Mouse (Mus musculus) CH12.LX (cell line): ENCODE measurements around the gene Gm20388. TPM values are rescaled to one million over a fixed set of nuclear protein-coding genes. Genes with fewer than 3 reads are reported as not detected.

ENCODE experiments used
- DNase-seq: peaks from one replicate; pipeline ENCODE4 v3.0.0-alpha.2; 2013; ENCODE audit errors: extremely low read depth
- H3K27ac ChIP-seq: 2 replicates; pipeline ENCODE4 v1.5.1; 2012; ENCODE audit warnings: low read depth, mild to moderate bottlenecking, control low read depth, moderate library complexity; ENCODE audit not compliant: insufficient read depth
- H3K27me3 ChIP-seq: replicated peaks from 2 replicates; pipeline ENCODE3; 2012; ENCODE audit warnings: inconsistent platforms
- H3K36me3 ChIP-seq, 2 experiments: replicated peaks in 1 of 2; 2 replicates each; pipeline versions ENCODE3 to v1.6.1; 2012; ENCODE audit warnings: inconsistent platforms in 1 of 2, low read length in 1 of 2, mild to moderate bottlenecking in 1 of 2, mixed read lengths in 1 of 2, moderate library complexity in 1 of 2; ENCODE audit not compliant: control insufficient read depth in 1 of 2, insufficient read depth in 1 of 2
- H3K4me1 ChIP-seq, 2 experiments: 2 replicates each; pipeline ENCODE4 v1.6.1; 2012; ENCODE audit warnings: inconsistent platforms in 1 of 2, moderate library complexity in 1 of 2; ENCODE audit not compliant: insufficient read depth in 2 of 2, control insufficient read depth in 1 of 2
- H3K4me2 ChIP-seq: 2 replicates; pipeline ENCODE4 v1.6.1; 2012; ENCODE audit warnings: low read depth, mild to moderate bottlenecking, control low read depth; ENCODE audit not compliant: poor library complexity, insufficient read depth, severe bottlenecking
- H3K4me3 ChIP-seq, 3 experiments: fragments of 150-350 bp in 1 of 3; sonication (generic) in 1 of 3; replicated peaks in 1 of 3; 2 replicates each; pipeline versions ENCODE3 to v1.5.1; 2011 to 2012; ENCODE audit warnings: low read depth in 2 of 3, low read length in 2 of 3, mild to moderate bottlenecking in 2 of 3, moderate library complexity in 2 of 3, control low read depth in 1 of 3, improper control_type of control experiment in 1 of 3, inconsistent platforms in 1 of 3, mixed read lengths in 1 of 3; ENCODE audit not compliant: poor library complexity in 1 of 3
- H3K79me2 ChIP-seq: replicated peaks from 2 replicates; pipeline ENCODE4 v1.6.1; 2012; ENCODE audit warnings: mild to moderate bottlenecking, moderate library complexity; ENCODE audit not compliant: control insufficient read depth, poor library complexity, insufficient read depth, severe bottlenecking; ENCODE audit errors: extremely low read depth
- H3K9ac ChIP-seq: 2 replicates; pipeline ENCODE4 v1.6.1; 2012; ENCODE audit warnings: low read depth, mild to moderate bottlenecking, control low read depth, moderate library complexity; ENCODE audit not compliant: insufficient read depth
- H3K9me3 ChIP-seq: replicated peaks from 2 replicates; pipeline ENCODE3; 2012; ENCODE audit warnings: low read length, inconsistent platforms, mixed read lengths
- CHD2 ChIP-seq: IDR thresholded peaks from 2 replicates; pipeline ENCODE4 v1.6.1; 2011; ENCODE audit warnings: low read length, improper control_type of control experiment
- CTCF ChIP-seq, 2 experiments: IDR thresholded peaks in 1 of 2; conservative IDR thresholded peaks in 1 of 2; 2 replicates each; pipeline ENCODE4 v1.5.1; 2011 to 2012; ENCODE audit warnings: low read depth in 2 of 2, low read length in 2 of 2, improper control_type of control experiment in 1 of 2, inconsistent platforms in 1 of 2, mild to moderate bottlenecking in 1 of 2, moderate library complexity in 1 of 2
- E2F4 ChIP-seq: IDR thresholded peaks from 2 replicates; pipeline ENCODE4 v1.6.1; 2011; ENCODE audit warnings: low read depth, low read length, improper control_type of control experiment; ENCODE audit not compliant: insufficient replicate concordance
- ELF1 ChIP-seq: IDR thresholded peaks from 2 replicates; pipeline ENCODE4 v1.6.1; 2014; ENCODE audit warnings: low read depth, mild to moderate bottlenecking, inconsistent platforms, low read length, improper control_type of control experiment
- EP300 ChIP-seq: IDR thresholded peaks from 2 replicates; pipeline ENCODE4 v1.6.1; 2011; ENCODE audit warnings: low read length, improper control_type of control experiment
- ETS1 ChIP-seq: conservative IDR thresholded peaks from 2 replicates; pipeline ENCODE4 v1.6.1; 2012; ENCODE audit warnings: low read depth, mild to moderate bottlenecking, inconsistent platforms, low read length, improper control_type of control experiment, moderate library complexity
- GABPA ChIP-seq: IDR thresholded peaks from 2 replicates; pipeline ENCODE4 v1.6.1; 2012; ENCODE audit warnings: low read depth, low read length, improper control_type of control experiment, inconsistent platforms; ENCODE audit not compliant: insufficient replicate concordance
- IRF4 ChIP-seq: IDR thresholded peaks from 2 replicates; pipeline ENCODE4 v1.6.1; 2014; ENCODE audit warnings: low read depth, mild to moderate bottlenecking, inconsistent platforms, low read length, improper control_type of control experiment
- JUND ChIP-seq: conservative IDR thresholded peaks from 2 replicates; pipeline ENCODE4 v1.6.1; 2011; ENCODE audit warnings: low read depth, low read length, improper control_type of control experiment
- KAT2A ChIP-seq: IDR thresholded peaks from 2 replicates; pipeline ENCODE4 v1.6.1; 2012; ENCODE audit warnings: low read length, improper control_type of control experiment, inconsistent platforms; ENCODE audit not compliant: insufficient replicate concordance
- MAFK ChIP-seq: IDR thresholded peaks from 2 replicates; pipeline ENCODE4 v1.6.1; 2011; ENCODE audit warnings: low read length, improper control_type of control experiment; ENCODE audit not compliant: insufficient replicate concordance
- MAX ChIP-seq: IDR thresholded peaks from 2 replicates; pipeline ENCODE4 v1.6.1; 2011; ENCODE audit warnings: low read length, improper control_type of control experiment
- NELFE ChIP-seq: IDR thresholded peaks from 2 replicates; pipeline ENCODE4 v1.6.1; 2011; ENCODE audit warnings: low read depth, low read length, improper control_type of control experiment
- NRF1 ChIP-seq: IDR thresholded peaks from 2 replicates; pipeline ENCODE4 v1.6.1; 2014; ENCODE audit warnings: low read depth, mild to moderate bottlenecking, inconsistent platforms, low read length, improper control_type of control experiment, moderate library complexity
- PAX5 ChIP-seq: IDR thresholded peaks from 2 replicates; pipeline ENCODE4 v1.6.1; 2012; ENCODE audit warnings: low read length, inconsistent platforms, mixed read lengths
- POLR2A ChIP-seq: IDR thresholded peaks from 2 replicates; pipeline ENCODE4 v1.6.1; 2011; ENCODE audit warnings: low read depth, mild to moderate bottlenecking, improper control_type of control experiment, low read length
- POLR2AphosphoS2 ChIP-seq: IDR thresholded peaks from 2 replicates; pipeline ENCODE4 v1.6.1; 2011; ENCODE audit warnings: low read depth, low read length, improper control_type of control experiment
- RAD21 ChIP-seq: IDR thresholded peaks from 2 replicates; pipeline ENCODE4 v1.6.1; 2011; ENCODE audit warnings: low read depth, mild to moderate bottlenecking, low read length, improper control_type of control experiment, moderate library complexity
- RCOR1 ChIP-seq: conservative IDR thresholded peaks from 2 replicates; pipeline ENCODE4 v1.6.1; 2012; ENCODE audit warnings: low read depth, mild to moderate bottlenecking, inconsistent platforms, low read length, improper control_type of control experiment
- SIN3A ChIP-seq: IDR thresholded peaks from 2 replicates; pipeline ENCODE4 v1.6.1; 2012; ENCODE audit warnings: low read length, improper control_type of control experiment, inconsistent platforms
- TBP ChIP-seq: conservative IDR thresholded peaks from 2 replicates; pipeline ENCODE4 v1.6.1; 2011; ENCODE audit warnings: low read depth, low read length, improper control_type of control experiment
- UBTF ChIP-seq: IDR thresholded peaks from 2 replicates; pipeline ENCODE4 v1.6.1; 2012; ENCODE audit warnings: low read depth, mild to moderate bottlenecking, inconsistent platforms, low read length, improper control_type of control experiment, moderate library complexity
- USF1 ChIP-seq: IDR thresholded peaks from 2 replicates; pipeline ENCODE4 v1.6.1; 2014; ENCODE audit warnings: low read depth, mild to moderate bottlenecking, inconsistent platforms, low read length, improper control_type of control experiment
- USF2 ChIP-seq: conservative IDR thresholded peaks from 2 replicates; pipeline ENCODE4 v1.6.1; 2011; ENCODE audit warnings: low read depth, low read length, improper control_type of control experiment
- ZC3H11A ChIP-seq: IDR thresholded peaks from 2 replicates; pipeline ENCODE4 v1.6.1; 2012; ENCODE audit warnings: low read depth, mild to moderate bottlenecking, inconsistent platforms, low read length, improper control_type of control experiment
- ZKSCAN1 ChIP-seq: IDR thresholded peaks from 2 replicates; pipeline ENCODE4 v1.6.1; 2012; ENCODE audit warnings: low read depth, inconsistent platforms, low read length, improper control_type of control experiment, borderline replicate concordance
- ZNF384 ChIP-seq: IDR thresholded peaks from 2 replicates; pipeline ENCODE4 v1.6.1; 2012; ENCODE audit warnings: low read depth, low read length, improper control_type of control experiment, inconsistent platforms
- dilution Hi-C: fragments of 300-500 bp; cut with MboI; formaldehyde crosslinking; loops from 2 replicates; pipeline ENCODE4 v1.14.3; 2020; ENCODE audit warnings: low sequenced_read_pairs; ENCODE audit not compliant: extremely low pct_unique_long_range_greater_than_20kb, extremely low pct_ligation_motif_present
- in situ Hi-C: fragments of 300-500 bp; cut with MboI; formaldehyde crosslinking; loops from 3 replicates; pipeline ENCODE4 v1.14.3; 2019; ENCODE audit warnings: low sequenced_read_pairs, low pct_ligation_motif_present, low pct_unique_long_range_greater_than_20kb, mixed read lengths
- polyA plus RNA-seq: library from polyadenylated mRNA; unstranded; fragments of >175 nt; gene quantifications from 2 replicates; pipeline ENCODE4 v1.2.1, GENCODE M21; 2012; ENCODE audit warnings: low read depth; ENCODE audit not compliant: insufficient read length
- total RNA-seq, 2 experiments: library from RNA; depleted of rRNA; stranded (reverse); fragments of 300-350 nt in 1 of 2; fragments of >200 nt in 1 of 2; gene quantifications; 2 replicates each; pipeline ENCODE4 v1.2.3; 2012 to 2014

Gm20388 gene
- total and polyA plus RNA-seq, 3 experiments: 14.8 to 26.3 (median 22.2) TPM

GRCm38 (mm10) chr8:122524506-122524905 is 2613.9 kb downstream of the Gm20388 start:
- peaks cover 9 to 41% of the 10 kb centered on the region in 2 experiments for H3K4me1 ChIP-seq
- no peak overlapping the region for H3K27ac ChIP-seq
- H3K4me2 ChIP-seq: no peak overlapping the region

GRCm38 (mm10) chr8:122525004-122525403 is 2614.4 kb downstream of the Gm20388 start:
- dilution Hi-C loops: no loop called here
- Histone ChIP-seq H3K36me3 (peaks cover 2 to 75% of the 10 kb centered on the region in 2 experiments), H3K9me3 (peaks cover 5% of the 10 kb centered on the region), H3K4me3 (no peak overlapping the region), H3K79me2 (no peaks in the 10 kb centered on the region), H3K4me2 (no peak overlapping the region), H3K9ac (no peak overlapping the region), H3K27me3 (no peaks in the 10 kb centered on the region), H3K4me1 (peaks cover 9 to 41% of the 10 kb centered on the region in 2 experiments), H3K27ac (no peak overlapping the region)
- no peak for DNase-seq
- in situ Hi-C loops: no loop called here
- no peak for TF ChIP-seq USF2
- no peak for TF ChIP-seq ZKSCAN1
- no peak for TF ChIP-seq PAX5
- TF ChIP-seq E2F4: no peak
- TF ChIP-seq POLR2AphosphoS2: no peak
- TF ChIP-seq GABPA: no peak
- no peak for TF ChIP-seq TBP
- TF ChIP-seq MAX: no peak
- TF ChIP-seq CTCF (conservative IDR thresholded peaks at IDR 0.05 in 1 of 2, IDR thresholded peaks at IDR 0.05 in 1 of 2; ENCODE audit: low read depth in 2 of 2, low read length in 2 of 2): no peak
- TF ChIP-seq ZNF384: no peak
- no peak for TF ChIP-seq KAT2A
- TF ChIP-seq ELF1: no peak
- TF ChIP-seq NRF1: no peak
- TF ChIP-seq NELFE: no peak
- TF ChIP-seq UBTF: no peak
- TF ChIP-seq RCOR1: no peak
- no peak for TF ChIP-seq RAD21

More at GRCm38 (mm10) chr8:122524506-122524905, 2613.9 kb downstream of the Gm20388 start:
- in situ Hi-C loops: no loop called here
- H3K27me3 ChIP-seq: no peaks in the 10 kb centered on the region
- DNase-seq: no peak
- dilution Hi-C loops: no loop called here
- H3K79me2 ChIP-seq: no peaks in the 10 kb centered on the region
- peaks cover 5% of the 10 kb centered on the region for H3K9me3 ChIP-seq
- no peak overlapping the region for H3K4me3 ChIP-seq
- H3K36me3 ChIP-seq: peaks cover 2 to 76% of the 10 kb centered on the region in 2 experiments
- TF ChIP-seq USF1 (no peak), ELF1 (no peak), KAT2A (no peak), IRF4 (no peak), RAD21 (no peak), ETS1 (no peak), EP300 (no peak), JUND (no peak), POLR2AphosphoS2 (no peak), USF2 (no peak), ZKSCAN1 (no peak), ZC3H11A (no peak), CHD2 (no peak), SIN3A (no peak), UBTF (no peak), CTCF (conservative IDR thresholded peaks at IDR 0.05 in 1 of 2, IDR thresholded peaks at IDR 0.05 in 1 of 2; ENCODE audit: low read depth in 2 of 2, low read length in 2 of 2) (no peak), MAFK (no peak), POLR2A (no peak)
- no peak overlapping the region for H3K9ac ChIP-seq
